Mouse (Mus musculus) stomach, embryonic 15.5 days (tissue): Measurements from ENCODE around the gene Myo9a. TPM values are rescaled to one million over a fixed set of nuclear protein-coding genes. Genes with fewer than 3 reads are reported as not detected.

ENCODE experiments used
- ATAC-seq: fragments of 200-750 bp; cut with Nextera tagmentation; 2 replicates; pipeline ENCODE4 v1.8.0; 2017; ENCODE audit warnings: low read depth, moderate number of reproducible peaks, moderate TSS enrichment; ENCODE audit not compliant: insufficient read depth, low FRiP score
- H3K27ac ChIP-seq: fragments of 300-500 bp; sonication (generic); 2 replicates; pipeline ENCODE4 v1.5.1; 2015; ENCODE audit warnings: mild to moderate bottlenecking, inconsistent platforms
- H3K27me3 ChIP-seq: fragments of 300-500 bp; sonication (generic); replicated peaks from 2 replicates; pipeline ENCODE4 v1.6.1; 2015; ENCODE audit warnings: inconsistent platforms
- H3K36me3 ChIP-seq: fragments of 300-500 bp; sonication (generic); 2 replicates; pipeline ENCODE4 v1.6.1; 2015; ENCODE audit warnings: inconsistent platforms
- H3K4me1 ChIP-seq: fragments of 300-500 bp; sonication (generic); 2 replicates; pipeline ENCODE4 v1.6.1; 2015; ENCODE audit warnings: inconsistent platforms
- H3K4me2 ChIP-seq: fragments of 300-500 bp; sonication (generic); 2 replicates; pipeline ENCODE4 v1.6.1; 2015; ENCODE audit warnings: mild to moderate bottlenecking, inconsistent platforms
- H3K4me3 ChIP-seq: fragments of 300-500 bp; sonication (generic); replicated peaks from 2 replicates; pipeline ENCODE4 v1.5.1; 2015; ENCODE audit warnings: inconsistent platforms
- H3K9ac ChIP-seq: fragments of 300-500 bp; sonication (generic); 2 replicates; pipeline ENCODE4 v1.6.1; 2015; ENCODE audit warnings: inconsistent platforms
- H3K9me3 ChIP-seq: fragments of 300-500 bp; sonication (generic); 2 replicates; pipeline ENCODE4 v1.6.1; 2016; ENCODE audit warnings: inconsistent platforms
- WGBS: fragments of 180-500 bp; shearing (Covaris S2); methylation state at CpG from one replicate; pipeline ENCODE4 v1.1.7; 2015; 5-methylcytosine and 5-hydroxymethylcytosine counted together
- polyA plus RNA-seq: library from polyadenylated mRNA; unstranded; fragments of >200 nt; fragmentation: Nextera tagmentation; extraction: Ambion mirVana; gene quantifications from 2 replicates; pipeline ENCODE4 v1.2.1, GENCODE M21; 2015

Gene Myo9a
- polyA plus RNA-seq, 1 experiment from 2014 or later = 14.1 TPM

GRCm38 (mm10) chr9:59940913-59941884 is 190.5 kb downstream of the Myo9a start:
- H3K27ac ChIP-seq = peak overlapping the region; percentile 44; the same call in 1 of the 2 replicates
- 0 out of 2 replicates have a peak overlapping the region, but pooled peaks have one; percentile 20 for H3K4me3 ChIP-seq
- no peaks in the 10 kb centered on the region for H3K27me3 ChIP-seq
- H3K4me2 ChIP-seq = no peak overlapping the region
- ATAC-seq = no peak
- H3K4me1 ChIP-seq = 0 out of 2 replicates have a peak, but pooled peaks cover 4% of the 10 kb centered on the region
- H3K9ac ChIP-seq = no peak overlapping the region
- no peaks in the 10 kb centered on the region for H3K36me3 ChIP-seq
- 64% methylated on average over 12 of the region's 12 CpGs for WGBS
- H3K9me3 ChIP-seq = no peaks in the 10 kb centered on the region

GRCm38 (mm10) chr9:59941885-59942350 is 191.2 kb downstream of the Myo9a start:
- H3K27ac ChIP-seq = peak overlapping the region; percentile 44; the same call in 1 of the 2 replicates
- 0 out of 2 replicates have a peak, but pooled peaks cover 4% of the 10 kb centered on the region for H3K4me1 ChIP-seq
- H3K27me3 ChIP-seq = no peaks in the 10 kb centered on the region
- H3K9ac ChIP-seq = no peak overlapping the region
- 40% methylated on average over 9 of the region's 9 CpGs for WGBS
- no peak overlapping the region for H3K4me2 ChIP-seq
- H3K4me3 ChIP-seq = no peak overlapping the region
- no peaks in the 10 kb centered on the region for H3K9me3 ChIP-seq
- no peaks in the 10 kb centered on the region for H3K36me3 ChIP-seq
- ATAC-seq = no peak

- no peak overlapping the region for H3K4me3 ChIP-seq
- 0 out of 2 replicates have a peak, but pooled peaks cover 4% of the 10 kb centered on the region for H3K4me1 ChIP-seq
- H3K27ac ChIP-seq = peak overlapping the region; percentile 61; the same call in 1 of the 2 replicates
- H3K27me3 ChIP-seq = no peaks in the 10 kb centered on the region
- H3K9ac ChIP-seq = no peak overlapping the region
- no peak for ATAC-seq
- no peaks in the 10 kb centered on the region for H3K9me3 ChIP-seq
- WGBS = 31% methylated on average over 5 of the region's 5 CpGs
- no peak overlapping the region for H3K4me2 ChIP-seq
- no peaks in the 10 kb centered on the region for H3K36me3 ChIP-seq
Measured at GRCm38 (mm10) chr9:59942501-59943085, 191.9 kb downstream of the Myo9a start.

- Histone ChIP-seq H3K27me3 (no peaks in the 10 kb centered on the region), H3K9ac (no peak overlapping the region), H3K36me3 (no peaks in the 10 kb centered on the region), H3K27ac (no peak overlapping the region), H3K9me3 (no peaks in the 10 kb centered on the region), H3K4me1 (0 out of 2 replicates have a peak, but pooled peaks cover 4% of the 10 kb centered on the region), H3K4me3 (no peak overlapping the region), H3K4me2 (no peak overlapping the region)
- ATAC-seq = no peak
- WGBS = 88% methylated on average over 6 of the region's 6 CpGs
Measured at GRCm38 (mm10) chr9:59943826-59944225, 193.1 kb downstream of the Myo9a start.

- 0 out of 2 replicates have a peak, but pooled peaks cover 4% of the 10 kb centered on the region for H3K4me1 ChIP-seq
- H3K4me3 ChIP-seq = no peak overlapping the region
- H3K4me2 ChIP-seq = no peak overlapping the region
- 81% methylated on average over 3 of the region's 3 CpGs for WGBS
- no peaks in the 10 kb centered on the region for H3K27me3 ChIP-seq
- H3K9ac ChIP-seq = no peak overlapping the region
- H3K9me3 ChIP-seq = no peaks in the 10 kb centered on the region
- no peak for ATAC-seq
- H3K36me3 ChIP-seq = no peaks in the 10 kb centered on the region
- no peak overlapping the region for H3K27ac ChIP-seq
Measured at GRCm38 (mm10) chr9:59945241-59945640, 194.5 kb downstream of the Myo9a start.

- H3K9ac ChIP-seq = no peak overlapping the region
Measured at GRCm38 (mm10) chr9:59947271-59947670, 196.6 kb downstream of the Myo9a start.

GRCm38 (mm10) chr9:59948226-59948625 is 197.5 kb downstream of the Myo9a start:
- Histone ChIP-seq H3K4me3 (no peak overlapping the region), H3K36me3 (no peaks in the 10 kb centered on the region), H3K4me1 (0 out of 2 replicates have a peak, but pooled peaks cover 4% of the 10 kb centered on the region), H3K27ac (no peak overlapping the region), H3K9me3 (no peaks in the 10 kb centered on the region), H3K4me2 (no peak overlapping the region), H3K9ac (no peak overlapping the region), H3K27me3 (no peaks in the 10 kb centered on the region)
- no peak for ATAC-seq
- WGBS = 52% methylated on average over 8 of the region's 8 CpGs

More at GRCm38 (mm10) chr9:59947271-59947670, 196.6 kb downstream of the Myo9a start:
- H3K4me2 ChIP-seq = no peak overlapping the region
- ATAC-seq = no peak
- H3K4me1 ChIP-seq = 0 out of 2 replicates have a peak, but pooled peaks cover 2% of the 10 kb centered on the region
- 77% methylated on average over 8 of the region's 8 CpGs for WGBS
- no peaks in the 10 kb centered on the region for H3K27me3 ChIP-seq
- H3K27ac ChIP-seq = no peak overlapping the region
- H3K4me3 ChIP-seq = no peak overlapping the region
- H3K9me3 ChIP-seq = no peaks in the 10 kb centered on the region
- H3K36me3 ChIP-seq = no peaks in the 10 kb centered on the region

GRCm38 (mm10) chr9:59948691-59949250 is 198.1 kb downstream of the Myo9a start:
- Histone ChIP-seq H3K4me1 (0 out of 2 replicates have a peak, but pooled peaks cover 4% of the 10 kb centered on the region), H3K27me3 (no peaks in the 10 kb centered on the region), H3K36me3 (no peaks in the 10 kb centered on the region), H3K4me2 (no peak overlapping the region), H3K9ac (no peak overlapping the region), H3K27ac (no peak overlapping the region), H3K4me3 (no peak overlapping the region), H3K9me3 (no peaks in the 10 kb centered on the region)
- WGBS = 88% methylated on average over 17 of the region's 17 CpGs
- no peak for ATAC-seq

GRCm38 (mm10) chr9:59949511-59949910 is 198.8 kb downstream of the Myo9a start:
- Histone ChIP-seq H3K4me1 (0 out of 2 replicates have a peak, but pooled peaks cover 4% of the 10 kb centered on the region), H3K27ac (no peak overlapping the region), H3K4me2 (no peak overlapping the region), H3K9ac (no peak overlapping the region), H3K36me3 (no peaks in the 10 kb centered on the region), H3K27me3 (no peaks in the 10 kb centered on the region), H3K4me3 (no peak overlapping the region), H3K9me3 (no peaks in the 10 kb centered on the region)
- no peak for ATAC-seq
- 78% methylated on average over 6 of the region's 6 CpGs for WGBS

GRCm38 (mm10) chr9:59949981-59950380 is 199.3 kb downstream of the Myo9a start:
- Histone ChIP-seq H3K9me3 (no peaks in the 10 kb centered on the region), H3K27me3 (no peaks in the 10 kb centered on the region), H3K36me3 (no peaks in the 10 kb centered on the region), H3K27ac (no peak overlapping the region), H3K4me1 (0 out of 2 replicates have a peak, but pooled peaks cover 4% of the 10 kb centered on the region), H3K9ac (no peak overlapping the region), H3K4me2 (no peak overlapping the region), H3K4me3 (no peak overlapping the region)
- WGBS = 82% methylated on average over 5 of the region's 5 CpGs
- no peak for ATAC-seq

- no peak overlapping the region for H3K4me3 ChIP-seq
- H3K4me1 ChIP-seq = peaks cover 9% of the 10 kb centered on the region; the same call in 1 of the 2 replicates
- H3K9me3 ChIP-seq = no peaks in the 10 kb centered on the region
- ATAC-seq = no peak
- no peak overlapping the region for H3K9ac ChIP-seq
- H3K27ac ChIP-seq = no peak overlapping the region
- H3K36me3 ChIP-seq = no peaks in the 10 kb centered on the region
- WGBS = 92% methylated on average over 9 of the region's 9 CpGs
- no peak overlapping the region for H3K4me2 ChIP-seq
- H3K27me3 ChIP-seq = no peaks in the 10 kb centered on the region
Measured at GRCm38 (mm10) chr9:59951001-59951750, 200.5 kb downstream of the Myo9a start.
